Mouse (Mus musculus) neutrophil, adult 5-6 weeks (primary cell): ENCODE results near the gene Pam16. TPM values are rescaled to one million over a fixed set of nuclear protein-coding genes. Genes with fewer than 3 reads are reported as not detected.

ENCODE experiments used
- ATAC-seq: fragments of 151-379, 151-347 bp; 2 replicates; pipeline ENCODE4 v1.8.0; 2017; ENCODE audit warnings: mild to moderate bottlenecking, moderate TSS enrichment; ENCODE audit not compliant: insufficient number of reproducible peaks, poor library complexity, low FRiP score, severe bottlenecking; ENCODE audit errors: extremely low read depth
- total RNA-seq: library from RNA; stranded (forward); fragments of 200-1000 nt; gene quantifications from 2 replicates; pipeline ENCODE4 v1.2.3, GENCODE M21; 2017

The Pam16 gene
- total RNA-seq, 1 experiment from 2014 or later: 15.4 TPM

GRCm38 (mm10) chr16:4570737-4571136, 54.1 kb downstream of the Pam16 start:
- no peak for ATAC-seq

GRCm38 (mm10) chr16:4567912-4568311, 56.9 kb downstream of the Pam16 start:
- ATAC-seq: peak; percentile 70

Other genes with a start within 250 kb of the Pam16 start
- gene Adcy9, start 204.5 kb downstream of the Pam16 start, total RNA-seq: 2.3 and 2.6 TPM in 2 replicates
- gene Srl, start 83.2 kb downstream of the Pam16 start, total RNA-seq: 0.35 and 1.8 TPM in 2 replicates
- 8.0 and 8.5 TPM in 2 replicates for gene Tfap4, start 65.1 kb downstream of the Pam16 start, total RNA-seq
- gene Glis2, start 30.3 kb downstream of the Pam16 start, total RNA-seq: not detected in 2 replicates
- 0.12 and 1.4 TPM in 2 replicates for gene Vasn, start 15.0 kb upstream of the Pam16 start, total RNA-seq
- 24.2 and 33.9 TPM in 2 replicates for gene Dnaja3, start 15.0 kb upstream of the Pam16 start, total RNA-seq
- gene Coro7, start 54.8 kb upstream of the Pam16 start, total RNA-seq: 59.7 and 65.6 TPM in 2 replicates
- gene Nmral1, start 94.4 kb upstream of the Pam16 start, total RNA-seq: 12.0 and 12.3 TPM in 2 replicates
- 70.6 and 97.2 TPM in 2 replicates for gene Hmox2, start 101.4 kb upstream of the Pam16 start, total RNA-seq
- gene Cdip1, start 165.3 kb upstream of the Pam16 start, total RNA-seq: 22.6 and 23.4 TPM in 2 replicates
- 0.58 and 2.6 TPM in 2 replicates for gene 4930562C15Rik, start 210.4 kb upstream of the Pam16 start, total RNA-seq